Mouse (Mus musculus): ENCODE data around the gene Ptbp2. TPM values are rescaled to one million over a fixed set of nuclear protein-coding genes. Genes with fewer than 3 reads are reported as not detected.
A peak's percentile ranks its signal among the peaks of the same experiment; 100 is the strongest.

The Ptbp2 gene
- polyA plus RNA-seq (2014; fragmentation: Nextera tagmentation; extraction: Ambion mirVana): 284 and 384 TPM in 2 replicates

DNA sequence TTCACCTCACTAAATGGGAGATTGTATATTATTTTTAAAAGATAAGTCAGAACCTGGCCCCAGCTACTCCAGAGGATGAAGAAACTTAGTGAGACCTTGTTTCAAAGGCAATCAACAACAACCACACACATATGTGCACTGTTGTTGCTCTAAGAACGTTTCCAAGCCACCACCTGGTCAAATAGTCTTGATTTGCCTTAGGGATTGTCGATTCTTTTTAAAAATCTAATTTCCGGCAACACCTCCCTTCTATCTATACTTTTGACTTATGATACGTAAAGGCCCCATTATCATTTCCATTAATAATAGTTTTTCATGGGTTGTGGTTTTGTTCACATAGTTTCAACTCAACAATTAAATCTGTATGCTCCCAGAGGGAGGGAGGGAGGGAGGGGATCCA, at the start of gene Ptbp2:
Gene Ptbp2, minus strand, starts transcription at position 101 of the 400 bp plus-strand sequence.
- Histone ChIP-seq H3K4me1 (ENCODE audit: control insufficient read depth, insufficient read depth, low read length) (peaks cover 9% of the 10 kb centered on the region), H3K9ac (replicated peaks; ENCODE audit: low read length) (peak within 1 kb of the TSS; percentile 100), H3K27me3 (ENCODE audit: control insufficient read depth, insufficient read depth, low read length) (no peaks in the 10 kb centered on the region), H3K9me3 (ENCODE audit: control insufficient read depth, low read length) (no peaks in the 10 kb centered on the region), H3K27ac (replicated peaks; ENCODE audit: low read depth, low read length) (peak within 1 kb of the TSS; percentile 100), H3K4me2 (ENCODE audit: low read length) (peak within 1 kb of the TSS; percentile 84), H3K36me3 (ENCODE audit: control insufficient read depth, insufficient read depth, low read length) (no peaks in the 10 kb centered on the region), H3K4me3 (replicated peaks; ENCODE audit: low read depth, low read length) (peak within 1 kb of the TSS; percentile 94)
- 89% methylated on average over 4 of the region's 4 CpGs for WGBS
- DNase-seq: no peak
- ATAC-seq (ENCODE audit: low FRiP score, low TSS enrichment): no peak

DNA sequence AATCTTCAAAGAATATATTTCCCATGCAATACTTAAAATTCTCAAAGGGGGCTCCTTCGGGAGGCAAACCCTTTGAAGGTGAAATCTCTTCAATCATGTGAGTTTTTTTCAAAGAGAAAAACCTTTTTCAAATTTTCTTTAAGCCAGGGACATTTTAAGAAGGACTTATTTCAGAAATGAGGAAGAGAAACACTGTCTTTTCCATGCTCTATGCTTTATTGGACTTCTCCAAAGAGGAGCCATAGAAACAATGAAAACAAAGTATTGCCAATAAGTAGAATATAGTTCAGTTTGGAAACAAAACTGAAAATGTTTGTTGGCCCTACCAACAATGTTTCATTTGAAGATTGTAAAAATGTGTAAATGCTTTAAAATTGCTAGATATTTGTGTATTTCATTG, 30.4 kb upstream of the Ptbp2 start:
- Histone ChIP-seq H3K9me3 (ENCODE audit: control insufficient read depth, low read length) (no peaks in the 10 kb centered on the region), H3K36me3 (ENCODE audit: control insufficient read depth, insufficient read depth, low read length) (no peaks in the 10 kb centered on the region), H3K27ac (replicated peaks; ENCODE audit: low read depth, low read length) (no peak overlapping the region), H3K4me1 (ENCODE audit: control insufficient read depth, insufficient read depth, low read length) (no peaks in the 10 kb centered on the region), H3K4me2 (ENCODE audit: low read length) (no peak overlapping the region), H3K9ac (replicated peaks; ENCODE audit: low read length) (no peak overlapping the region), H3K27me3 (ENCODE audit: control insufficient read depth, insufficient read depth, low read length) (no peaks in the 10 kb centered on the region), H3K4me3 (replicated peaks; ENCODE audit: low read depth, low read length) (no peak overlapping the region)
- DNase-seq (peak; percentile 32), ATAC-seq (ENCODE audit: low FRiP score, low TSS enrichment) (no peak)
- WGBS: 40% methylated on average over 1 of the region's 1 CpGs

GRCm38 (mm10) chr3:119806123-119806522, 21.9 kb upstream of the Ptbp2 start:
- DNase-seq: no peak
- H3K4me1 ChIP-seq (ENCODE audit: control insufficient read depth, insufficient read depth, low read length): no peaks in the 10 kb centered on the region
- H3K36me3 ChIP-seq (ENCODE audit: control insufficient read depth, insufficient read depth, low read length): no peaks in the 10 kb centered on the region
- no peak overlapping the region for H3K4me2 ChIP-seq (ENCODE audit: low read length)
- H3K27me3 ChIP-seq (ENCODE audit: control insufficient read depth, insufficient read depth, low read length): no peaks in the 10 kb centered on the region
- WGBS: 81% methylated on average over 7 of the region's 7 CpGs
- no peak overlapping the region for H3K4me3 ChIP-seq (replicated peaks; ENCODE audit: low read depth, low read length)
- H3K9ac ChIP-seq (replicated peaks; ENCODE audit: low read length): no peak overlapping the region
- no peaks in the 10 kb centered on the region for H3K9me3 ChIP-seq (ENCODE audit: control insufficient read depth, low read length)
- ATAC-seq (ENCODE audit: low FRiP score, low TSS enrichment): no peak
- no peak overlapping the region for H3K27ac ChIP-seq (replicated peaks; ENCODE audit: low read depth, low read length)

DNA sequence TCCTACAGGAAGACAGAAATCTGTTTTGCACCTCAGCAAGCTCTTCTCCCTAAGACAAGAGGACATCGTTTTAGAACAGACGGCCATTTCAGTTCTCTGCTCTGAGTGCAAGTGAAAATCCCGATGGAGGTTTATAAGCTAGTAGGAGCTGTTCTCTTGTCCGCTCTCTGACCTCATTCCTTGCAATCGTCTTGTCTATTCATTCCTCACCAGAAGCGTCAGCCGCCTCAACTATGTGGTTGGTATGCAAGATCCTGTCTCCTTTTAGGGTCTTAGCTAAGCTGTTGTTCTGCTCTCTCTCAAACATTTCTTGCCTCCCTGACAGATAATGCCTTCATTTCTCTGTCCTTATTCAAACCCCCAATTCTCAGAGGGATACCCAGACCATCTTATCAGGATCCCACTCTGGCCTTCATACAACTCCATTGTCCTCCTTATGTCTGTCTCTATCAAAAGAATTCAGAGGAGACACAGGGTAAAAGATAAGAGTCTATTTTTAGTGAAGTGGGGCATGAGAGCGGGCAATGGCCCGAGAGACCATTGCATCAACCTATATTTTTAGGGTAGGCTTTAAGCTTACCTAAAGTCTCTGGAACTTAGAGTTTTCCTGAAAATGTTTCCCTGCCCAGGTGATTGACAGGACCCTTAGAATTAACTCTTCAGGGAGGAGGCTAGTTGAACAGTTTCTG, 10.6 kb upstream of the Ptbp2 start:
- DNase-seq (no peak), ATAC-seq (ENCODE audit: low FRiP score, low TSS enrichment) (no peak)
- Histone ChIP-seq H3K9ac (replicated peaks; ENCODE audit: low read length) (no peak overlapping the region), H3K4me1 (ENCODE audit: control insufficient read depth, insufficient read depth, low read length) (no peaks in the 10 kb centered on the region), H3K9me3 (ENCODE audit: control insufficient read depth, low read length) (peaks cover 7% of the 10 kb centered on the region; the same call in 1 of the 2 replicates), H3K27me3 (ENCODE audit: control insufficient read depth, insufficient read depth, low read length) (no peaks in the 10 kb centered on the region), H3K36me3 (ENCODE audit: control insufficient read depth, insufficient read depth, low read length) (no peaks in the 10 kb centered on the region), H3K4me3 (replicated peaks; ENCODE audit: low read depth, low read length) (no peak overlapping the region), H3K4me2 (ENCODE audit: low read length) (no peak overlapping the region), H3K27ac (replicated peaks; ENCODE audit: low read depth, low read length) (no peak overlapping the region)
- 82% methylated on average over 9 of the region's 9 CpGs for WGBS

GRCm38 (mm10) chr3:119782946-119783701, 1.1 kb downstream of the Ptbp2 start:
- Histone ChIP-seq H3K4me2 (ENCODE audit: low read length) (peak overlapping the region; percentile 84), H3K9ac (replicated peaks; ENCODE audit: low read length) (peak overlapping the region; percentile 100), H3K27ac (replicated peaks; ENCODE audit: low read depth, low read length) (peak overlapping the region; percentile 100), H3K4me1 (ENCODE audit: control insufficient read depth, insufficient read depth, low read length) (peaks cover 14% of the 10 kb centered on the region), H3K36me3 (ENCODE audit: control insufficient read depth, insufficient read depth, low read length) (no peaks in the 10 kb centered on the region), H3K27me3 (ENCODE audit: control insufficient read depth, insufficient read depth, low read length) (no peaks in the 10 kb centered on the region), H3K4me3 (replicated peaks; ENCODE audit: low read depth, low read length) (peak overlapping the region; percentile 94), H3K9me3 (ENCODE audit: control insufficient read depth, low read length) (no peaks in the 10 kb centered on the region)
- under 1% methylated on average over 77 of the region's 89 CpGs for WGBS
- DNase-seq (peak; percentile 97), ATAC-seq (ENCODE audit: low FRiP score, low TSS enrichment) (peak; percentile 93)

- Histone ChIP-seq H3K4me3 (replicated peaks; ENCODE audit: low read depth, low read length) (peak overlapping the region; percentile 94), H3K9me3 (ENCODE audit: control insufficient read depth, low read length) (no peaks in the 10 kb centered on the region), H3K36me3 (ENCODE audit: control insufficient read depth, insufficient read depth, low read length) (no peaks in the 10 kb centered on the region), H3K4me2 (ENCODE audit: low read length) (peak overlapping the region; percentile 84), H3K27ac (replicated peaks; ENCODE audit: low read depth, low read length) (peak overlapping the region; percentile 100), H3K27me3 (ENCODE audit: control insufficient read depth, insufficient read depth, low read length) (no peaks in the 10 kb centered on the region), H3K4me1 (ENCODE audit: control insufficient read depth, insufficient read depth, low read length) (peaks cover 17% of the 10 kb centered on the region), H3K9ac (replicated peaks; ENCODE audit: low read length) (peak overlapping the region; percentile 100)
- WGBS: under 1% methylated on average over 61 of the region's 63 CpGs
- peak; percentile 82 for DNase-seq
- ATAC-seq (ENCODE audit: low FRiP score, low TSS enrichment): peak; percentile 78
These were observed 2.0 kb downstream of the Ptbp2 start for GRCm38 (mm10) chr3:119782022-119782945.

- H3K4me1 ChIP-seq (ENCODE audit: control insufficient read depth, insufficient read depth, low read length): peaks cover 18% of the 10 kb centered on the region
- peak overlapping the region; percentile 84 for H3K4me2 ChIP-seq (ENCODE audit: low read length)
- H3K36me3 ChIP-seq (ENCODE audit: control insufficient read depth, insufficient read depth, low read length): no peaks in the 10 kb centered on the region
- no peaks in the 10 kb centered on the region for H3K27me3 ChIP-seq (ENCODE audit: control insufficient read depth, insufficient read depth, low read length)
- H3K27ac ChIP-seq (replicated peaks; ENCODE audit: low read depth, low read length): no peak overlapping the region
- H3K4me3 ChIP-seq (replicated peaks; ENCODE audit: low read depth, low read length): peak overlapping the region; percentile 94
- peak overlapping the region; percentile 41 for H3K9ac ChIP-seq (replicated peaks; ENCODE audit: low read length)
- H3K9me3 ChIP-seq (ENCODE audit: control insufficient read depth, low read length): no peaks in the 10 kb centered on the region
- ATAC-seq (ENCODE audit: low FRiP score, low TSS enrichment): no peak
- DNase-seq: no peak
These were observed 3.4 kb downstream of the Ptbp2 start for GRCm38 (mm10) chr3:119780876-119781275.

GRCm38 (mm10) chr3:119779261-119779660, 5.0 kb downstream of the Ptbp2 start:
- DNase-seq: no peak
- Histone ChIP-seq H3K36me3 (ENCODE audit: control insufficient read depth, insufficient read depth, low read length) (no peaks in the 10 kb centered on the region), H3K9ac (replicated peaks; ENCODE audit: low read length) (no peak overlapping the region), H3K27ac (replicated peaks; ENCODE audit: low read depth, low read length) (no peak overlapping the region), H3K27me3 (ENCODE audit: control insufficient read depth, insufficient read depth, low read length) (no peaks in the 10 kb centered on the region), H3K4me2 (ENCODE audit: low read length) (peak overlapping the region; percentile 27), H3K9me3 (ENCODE audit: control insufficient read depth, low read length) (no peaks in the 10 kb centered on the region), H3K4me1 (ENCODE audit: control insufficient read depth, insufficient read depth, low read length) (peaks cover 18% of the 10 kb centered on the region), H3K4me3 (replicated peaks; ENCODE audit: low read depth, low read length) (no peak overlapping the region)
- ATAC-seq (ENCODE audit: low FRiP score, low TSS enrichment): no peak
- 88% methylated on average over 1 of the region's 1 CpGs for WGBS
